Mouse (Mus musculus) heart, postnatal 0 days (tissue): ENCODE data around the gene V1rd19.
"Not testable (repeated sequence)": the region's sequence is repeated elsewhere in the genome, so short reads cannot be mapped to it uniquely, and the experiment has no call there.

Experiments used
- CTCF ChIP-seq: IDR thresholded peaks from 2 replicates; pipeline ENCODE4 v1.5.1; 2016; ENCODE audit warnings: antibody characterized with exemption, control low read depth, low read depth
- EP300 ChIP-seq: IDR thresholded peaks from 2 replicates; pipeline ENCODE4 v1.6.1; 2016; ENCODE audit warnings: antibody characterized with exemption, low read depth

GRCm38 (mm10) chr7:23968044-23968443, 33.4 kb upstream of the V1rd19 start:
- not testable (repeated sequence) for TF ChIP-seq EP300, CTCF
